Mouse (Mus musculus) adrenal gland, adult 18-20 months (tissue): Measurements from ENCODE around the gene Pbx1. TPM values are rescaled to one million over a fixed set of nuclear protein-coding genes. Genes with fewer than 3 reads are reported as not detected.

Source experiments
- DNase-seq, 2 experiments: peaks; one replicate each; pipeline ENCODE4 v3.0.0; 2021 to 2022; ENCODE audit warnings: low spot score in 2 of 2
- total RNA-seq, 2 experiments: library from RNA; stranded (reverse); gene quantifications; 1 replicate in 1 of 2; 2 replicates in 1 of 2; pipeline ENCODE4 v1.2.3; 2021

Gene Pbx1
- total RNA-seq, 2 experiments from 2014 or later, result 143 to 202 TPM

- no peak for DNase-seq
Measured at GRCm38 (mm10) chr1:168348036-168348784, 83.9 kb downstream of the Pbx1 start.

GRCm38 (mm10) chr1:168344918-168345317, 87.2 kb downstream of the Pbx1 start:
- no peak for DNase-seq

- no peak for DNase-seq
Measured at GRCm38 (mm10) chr1:168344262-168344661, 87.8 kb downstream of the Pbx1 start.

- DNase-seq, result no peak
Measured at GRCm38 (mm10) chr1:168342269-168342668, 89.8 kb downstream of the Pbx1 start.

- DNase-seq, result no peak
Measured at GRCm38 (mm10) chr1:168341863-168342262, 90.2 kb downstream of the Pbx1 start.

- no peak for DNase-seq
Measured at GRCm38 (mm10) chr1:168341368-168341767, 90.7 kb downstream of the Pbx1 start.

GRCm38 (mm10) chr1:168336238-168336818, 95.7 kb downstream of the Pbx1 start:
- DNase-seq, result no peak

- DNase-seq, result no peak
Measured at GRCm38 (mm10) chr1:168334831-168335574, 97.1 kb downstream of the Pbx1 start.

GRCm38 (mm10) chr1:168332056-168332455, 100.0 kb downstream of the Pbx1 start:
- no peak for DNase-seq

- DNase-seq, result no peak
Measured at GRCm38 (mm10) chr1:168328236-168328605, 103.8 kb downstream of the Pbx1 start.

- no peak for DNase-seq
Measured at GRCm38 (mm10) chr1:168327405-168328235, 104.5 kb downstream of the Pbx1 start.

GRCm38 (mm10) chr1:168325786-168326185, 106.3 kb downstream of the Pbx1 start:
- no peak for DNase-seq

- no peak for DNase-seq
Measured at GRCm38 (mm10) chr1:168324306-168325085, 107.6 kb downstream of the Pbx1 start.

- no peak for DNase-seq
Measured at GRCm38 (mm10) chr1:168323436-168324108, 108.5 kb downstream of the Pbx1 start.

- DNase-seq, result peak; percentile 45 to 49
Measured at GRCm38 (mm10) chr1:168322892-168323291, 109.2 kb downstream of the Pbx1 start.

GRCm38 (mm10) chr1:168319695-168320094, 112.4 kb downstream of the Pbx1 start:
- DNase-seq, result no peak

GRCm38 (mm10) chr1:168318899-168319469, 113.1 kb downstream of the Pbx1 start:
- DNase-seq, result no peak

GRCm38 (mm10) chr1:168313772-168314171, 118.3 kb downstream of the Pbx1 start:
- DNase-seq, result no peak

- DNase-seq, result no peak
Measured at GRCm38 (mm10) chr1:168312710-168313447, 119.2 kb downstream of the Pbx1 start.
